Mouse (Mus musculus): Measurements from ENCODE around the gene Ckm.

The Ckm gene

GRCm38 (mm10) chr7:19432475-19432874 lies 27.9 kb downstream of the Ckm start:
- no peak for DNase-seq (ENCODE audit: low spot score in 2 of 2)

- DNase-seq (ENCODE audit: low spot score in 2 of 2) = no peak
Measured at GRCm38 (mm10) chr7:19436276-19436675, 31.7 kb downstream of the Ckm start.

DNA sequence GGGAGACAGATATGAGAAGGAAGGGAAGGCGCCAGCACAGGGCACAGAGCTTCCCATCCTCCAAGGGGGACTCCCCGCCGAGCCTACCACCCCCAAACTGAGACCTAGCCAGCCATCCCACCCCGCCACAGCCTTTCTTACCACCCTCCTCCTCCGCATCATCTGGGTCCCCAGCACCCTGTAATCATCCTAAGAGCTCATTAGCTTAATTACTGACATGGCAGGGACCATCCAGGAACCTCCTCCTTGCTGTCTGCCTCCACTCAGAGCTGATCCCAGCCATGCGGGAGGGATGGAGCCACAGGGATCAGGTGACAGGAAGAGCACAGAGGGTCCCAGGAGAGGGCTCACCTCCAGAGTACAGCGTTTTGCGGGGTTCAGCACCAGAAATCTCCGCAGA lies 32.5 kb downstream of the Ckm start:
- no peak for DNase-seq (ENCODE audit: low spot score in 2 of 2)

DNA sequence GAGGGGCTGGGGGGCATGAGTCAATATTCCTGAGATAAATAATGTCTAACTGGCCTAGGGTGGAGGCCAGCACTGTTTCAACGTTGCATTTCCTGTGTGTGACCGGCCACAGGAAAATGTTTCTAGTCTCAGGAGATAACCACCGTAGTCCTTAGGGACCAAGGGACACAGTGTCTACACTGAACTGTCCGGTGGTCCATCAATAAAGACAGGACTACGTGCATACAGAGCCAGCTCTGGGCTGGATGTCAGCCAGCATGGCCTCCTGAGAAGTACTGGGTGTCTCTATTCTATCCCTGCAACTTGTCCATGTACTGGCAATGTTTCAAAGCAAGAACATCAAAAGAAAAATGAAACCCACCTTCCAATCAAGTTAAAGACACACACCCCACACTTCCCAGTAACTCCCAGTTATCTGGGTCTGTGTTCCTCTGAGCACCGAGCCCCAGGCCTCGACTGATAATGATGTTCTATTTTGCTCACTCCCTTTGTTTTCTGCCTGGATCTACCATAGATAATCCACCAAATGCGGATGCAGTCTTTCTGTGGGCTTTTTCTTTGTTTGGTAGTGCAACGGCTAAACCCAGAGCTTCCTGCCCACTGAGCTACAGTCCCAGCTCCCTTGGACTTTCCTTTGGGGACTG lies 37.0 kb downstream of the Ckm start:
- DNase-seq (ENCODE audit: low spot score in 2 of 2) = no peak

GRCm38 (mm10) chr7:19443344-19443743 lies 38.8 kb downstream of the Ckm start:
- peak; percentile 28 to 74 for DNase-seq (ENCODE audit: low spot score in 2 of 2)

- DNase-seq (ENCODE audit: low spot score in 2 of 2) = no peak
Measured at GRCm38 (mm10) chr7:19444801-19445200, 40.2 kb downstream of the Ckm start.

GRCm38 (mm10) chr7:19447689-19448088 lies 43.1 kb downstream of the Ckm start:
- no peak for DNase-seq (ENCODE audit: low spot score in 2 of 2)

- no peak for DNase-seq (ENCODE audit: low spot score in 2 of 2)
Measured at GRCm38 (mm10) chr7:19449165-19449564, 44.6 kb downstream of the Ckm start.

GRCm38 (mm10) chr7:19455186-19455585 lies 50.6 kb downstream of the Ckm start:
- DNase-seq (ENCODE audit: low spot score in 2 of 2) = no peak

- DNase-seq (ENCODE audit: low spot score in 2 of 2) = no peak
Measured at GRCm38 (mm10) chr7:19455819-19456495, 51.4 kb downstream of the Ckm start.

- DNase-seq (ENCODE audit: low spot score in 2 of 2) = no peak
Measured at GRCm38 (mm10) chr7:19456628-19457027, 52.1 kb downstream of the Ckm start.

DNA sequence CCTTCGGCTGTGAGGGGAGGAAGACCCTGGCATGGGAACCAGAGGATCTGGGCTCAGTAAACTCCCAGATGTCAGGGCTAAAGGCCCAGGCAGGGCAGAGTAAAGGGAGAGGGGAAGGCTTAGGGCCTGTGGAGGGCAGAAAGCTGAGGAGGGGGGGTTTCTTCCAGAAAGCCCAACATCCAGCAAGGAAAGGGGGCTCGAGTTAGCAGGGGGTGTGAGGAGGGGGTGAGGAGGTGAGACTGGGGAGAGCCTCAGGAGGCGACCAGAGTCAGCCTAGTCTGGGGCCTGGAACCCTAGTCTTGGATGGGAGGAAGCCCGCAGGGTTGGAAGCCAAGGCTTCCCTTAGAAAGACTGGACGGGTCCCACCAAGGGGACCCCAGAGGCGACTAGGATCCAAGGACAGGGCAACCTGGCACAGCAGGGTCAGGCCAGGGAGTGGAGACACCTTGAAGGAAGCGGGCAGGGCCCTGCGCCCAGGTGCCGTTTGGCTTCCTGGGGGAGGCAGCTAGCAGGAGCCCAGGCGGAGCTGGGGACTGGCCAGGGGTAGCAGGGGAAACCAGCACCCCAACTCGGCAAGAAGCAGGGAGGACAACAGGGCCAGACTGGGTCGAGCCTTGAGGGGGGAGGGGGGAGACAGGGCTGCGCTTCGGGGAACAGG lies 53.0 kb downstream of the Ckm start:
- no peak for DNase-seq (ENCODE audit: low spot score in 2 of 2)

DNA sequence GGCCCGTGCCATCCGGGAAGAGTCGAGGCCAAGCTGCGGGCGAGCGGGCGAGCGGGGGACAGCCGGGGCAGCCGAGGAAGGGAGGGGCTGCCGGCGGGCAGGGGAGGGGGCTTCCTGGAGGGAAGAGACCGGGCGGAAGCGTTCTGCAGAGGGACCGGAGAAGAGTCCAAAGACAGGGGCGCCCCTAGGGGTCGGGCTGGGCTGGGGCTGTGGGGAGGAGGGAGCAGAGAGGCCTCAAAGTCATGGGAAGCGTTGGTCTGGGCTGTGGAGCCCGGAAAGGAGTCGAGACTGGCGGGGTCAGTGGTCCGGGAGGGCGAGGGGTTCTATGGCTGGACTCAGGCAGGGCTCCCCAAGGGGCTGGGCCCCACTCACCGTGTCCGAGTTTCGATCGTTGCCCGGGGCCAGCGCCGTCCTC lies 53.5 kb downstream of the Ckm start:
- DNase-seq (ENCODE audit: low spot score in 2 of 2) = peak; percentile 70 to 78

DNA sequence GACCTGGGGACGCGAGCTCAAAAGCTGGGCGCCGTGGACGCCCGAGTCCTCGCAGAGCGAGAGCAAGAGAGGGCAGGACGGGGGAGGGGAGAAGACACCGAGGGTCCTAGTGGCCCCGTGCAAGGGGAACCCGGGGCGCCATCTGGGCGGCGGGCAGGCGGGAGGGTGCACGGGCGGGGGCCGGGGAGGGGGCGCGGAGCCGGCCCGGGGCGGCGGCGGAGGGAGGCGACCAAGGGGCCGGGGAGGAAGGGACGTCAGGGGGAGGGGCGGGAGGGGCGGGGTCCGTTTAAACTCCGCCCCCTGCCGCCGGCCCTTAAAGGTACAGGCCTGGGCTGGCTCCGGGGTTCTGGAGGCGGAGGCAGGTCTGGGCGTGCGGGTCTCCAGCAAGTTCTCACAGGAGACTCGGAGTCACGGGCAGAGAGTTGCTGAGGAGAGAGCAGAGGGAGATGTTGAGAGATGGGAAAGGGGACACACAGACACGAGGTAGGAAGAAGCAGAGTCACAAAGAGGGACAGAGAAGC lies 54.1 kb downstream of the Ckm start, which contains the start of gene Mark4:
TSS of gene Mark4 (minus strand) at position 231 of the 521 bp plus-strand sequence.
- DNase-seq (ENCODE audit: low spot score in 2 of 2) = peak; percentile 70 to 79

DNA sequence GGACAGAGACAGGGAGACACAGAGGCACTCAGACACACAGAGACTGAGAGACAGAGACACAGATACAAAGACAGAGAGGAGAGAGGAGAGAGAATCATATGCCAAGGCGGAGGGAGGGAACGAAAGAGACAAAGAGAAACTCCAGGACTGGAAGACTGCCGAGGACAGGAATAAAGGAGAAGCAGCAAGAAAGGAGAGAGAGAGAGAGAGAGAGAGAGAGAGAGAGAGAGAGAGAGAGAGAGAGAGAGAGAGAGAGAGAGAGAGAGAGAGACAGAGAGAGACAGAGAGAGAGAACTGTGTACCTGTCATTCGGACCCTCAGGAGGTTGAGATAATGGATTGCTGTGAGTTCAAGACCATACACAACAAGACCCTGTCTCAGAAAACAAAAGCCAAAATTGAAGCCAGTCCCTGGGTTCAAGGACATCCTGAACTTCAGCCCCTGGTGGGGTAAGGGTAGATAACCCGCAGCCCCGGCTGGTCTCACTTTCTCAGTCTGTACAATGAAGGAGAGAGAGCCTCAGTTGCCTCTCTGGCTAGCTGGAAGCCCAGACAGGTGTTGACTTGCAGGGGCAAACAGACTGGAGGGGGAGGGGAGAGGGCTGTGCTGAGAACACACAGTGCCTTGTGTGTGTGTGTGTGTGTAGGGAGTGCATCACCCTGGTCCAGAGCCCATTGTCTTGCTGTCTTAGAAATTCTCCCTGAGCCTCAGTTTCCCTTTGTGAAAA lies 54.7 kb downstream of the Ckm start:
- DNase-seq (ENCODE audit: low spot score in 2 of 2) = no peak

DNA sequence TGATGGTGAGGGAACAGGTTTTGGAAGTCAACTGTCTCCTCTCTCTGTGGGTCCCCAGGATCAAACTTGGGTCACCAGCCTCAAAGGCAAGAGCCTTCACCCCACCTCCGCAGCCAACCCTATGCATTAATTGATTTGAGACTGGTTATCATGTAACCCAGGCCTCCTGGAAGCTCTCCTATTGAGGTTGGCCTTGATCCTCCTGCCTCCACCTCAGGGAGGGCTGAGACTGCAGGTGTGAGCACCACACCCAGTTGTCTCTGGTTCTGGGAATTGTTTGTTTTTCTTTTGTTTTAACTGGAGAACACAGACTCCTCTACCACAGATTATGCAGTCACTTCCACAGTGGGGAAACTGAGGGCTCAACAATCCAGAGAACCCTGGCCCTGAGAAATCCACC lies 55.9 kb downstream of the Ckm start:
- DNase-seq (ENCODE audit: low spot score in 2 of 2) = no peak

- DNase-seq (ENCODE audit: low spot score in 2 of 2) = peak; percentile 41 to 67
Measured at GRCm38 (mm10) chr7:19461488-19461887, 56.9 kb downstream of the Ckm start.

- no peak for DNase-seq (ENCODE audit: low spot score in 2 of 2)
Measured at GRCm38 (mm10) chr7:19462443-19462842, 57.9 kb downstream of the Ckm start.

DNA sequence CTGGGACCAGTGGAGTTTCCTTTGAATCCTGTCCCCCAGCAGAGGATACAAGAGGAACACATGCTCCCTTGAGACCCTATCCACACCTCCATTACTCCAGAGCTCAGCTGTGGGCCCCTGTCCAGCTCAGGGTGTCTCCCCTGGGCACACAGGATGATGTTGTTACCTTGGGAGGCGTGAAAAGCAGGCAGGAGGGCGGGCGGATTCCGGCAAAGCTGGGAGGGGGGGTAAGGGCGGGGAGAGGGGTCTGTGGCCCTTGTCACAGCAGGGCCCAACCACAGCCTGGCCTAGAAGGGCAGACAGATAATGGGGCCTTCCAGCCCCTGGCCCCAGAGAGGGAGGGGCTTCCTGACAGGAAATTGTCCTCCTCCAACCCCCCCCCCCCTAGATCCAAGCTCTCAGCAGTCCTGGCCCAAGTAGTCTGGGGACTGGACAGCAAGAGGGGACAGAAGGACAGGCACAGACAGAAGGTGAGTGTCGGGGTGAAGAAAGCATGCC lies 58.4 kb downstream of the Ckm start, which contains the start of gene Exoc3l2:
TSS of gene Exoc3l2 (plus strand) at position 448 of the 498 bp plus-strand sequence.
- DNase-seq (ENCODE audit: low spot score in 2 of 2) = no peak

GRCm38 (mm10) chr7:19464367-19465307 lies 60.1 kb downstream of the Ckm start:
- no peak for DNase-seq (ENCODE audit: low spot score in 2 of 2)

All from thymus, postnatal 10 days (tissue).